Mouse (Mus musculus) cortical plate, adult 2 months (tissue): ENCODE results near the gene Glipr1l1.
"Not testable (repeated sequence)": the region's sequence is repeated elsewhere in the genome, so short reads cannot be mapped to it uniquely, and the experiment has no call there.

Experiments used
- CTCF ChIP-seq: fragments of 200-500 bp; IDR thresholded peaks from 2 replicates; pipeline ENCODE4 v1.5.1; 2011; ENCODE audit warnings: mild to moderate bottlenecking, control low read depth, low read length; ENCODE audit not compliant: insufficient read depth; ENCODE audit errors: extremely low read depth
- POLR2A ChIP-seq: fragments of 200-500 bp; IDR thresholded peaks from 2 replicates; pipeline ENCODE4 v1.6.1; 2011; ENCODE audit warnings: mild to moderate bottlenecking, low read length, control low read depth; ENCODE audit not compliant: insufficient read depth; ENCODE audit errors: extremely low read depth

- not testable (repeated sequence) for TF ChIP-seq POLR2A, CTCF
Observed at GRCm38 (mm10) chr10:112051956-112052355, 8.0 kb upstream of the Glipr1l1 start.
